Mouse (Mus musculus): ENCODE data around the gene Ankrd63. TPM values are rescaled to one million over a fixed set of nuclear protein-coding genes. Genes with fewer than 3 reads are reported as not detected.

The Ankrd63 gene
- total and polyA plus RNA-seq, 3 experiments, result 0.14 to 0.35 (median 0.29) TPM

DNA sequence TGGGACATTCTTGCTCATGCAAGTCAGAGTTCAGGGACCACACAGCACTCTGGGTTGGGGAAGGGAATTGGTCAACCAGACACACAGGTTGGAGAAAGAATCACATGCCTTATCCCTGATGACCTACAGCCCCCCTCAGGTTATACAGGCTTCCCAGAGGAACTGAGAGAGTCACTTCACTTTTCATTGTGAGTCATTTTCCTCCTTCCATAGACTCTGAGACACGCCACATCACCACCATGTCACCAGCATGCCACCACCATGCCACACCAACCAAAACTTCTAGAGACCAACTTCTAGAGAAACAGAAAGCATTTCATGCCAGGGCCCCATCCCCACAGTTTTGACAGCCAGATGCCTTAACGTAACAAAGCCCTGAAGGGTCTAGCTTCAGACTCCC, 23.1 kb upstream of the Ankrd63 start:
- DNase-seq, result peak; percentile 7

DNA sequence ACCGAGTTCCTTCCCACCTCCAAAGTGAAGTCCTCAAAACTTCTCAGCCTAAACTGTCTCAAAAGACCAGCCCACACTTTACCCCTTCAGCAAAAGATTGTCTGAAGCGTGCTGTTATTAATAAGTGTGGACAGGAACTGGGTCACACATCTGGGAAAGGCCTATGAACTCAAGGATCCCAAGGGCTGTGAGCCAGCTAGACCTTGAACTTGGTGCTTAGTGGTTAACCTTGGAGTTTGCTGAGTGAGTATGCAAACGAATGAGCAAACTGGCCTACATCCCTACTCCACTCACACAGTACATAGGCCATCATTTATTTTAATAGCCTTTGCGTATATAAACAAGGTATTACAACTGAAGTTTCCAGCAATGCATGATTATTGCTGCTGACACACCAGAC, 21.7 kb upstream of the Ankrd63 start:
- DNase-seq, result peak; percentile 83

DNA sequence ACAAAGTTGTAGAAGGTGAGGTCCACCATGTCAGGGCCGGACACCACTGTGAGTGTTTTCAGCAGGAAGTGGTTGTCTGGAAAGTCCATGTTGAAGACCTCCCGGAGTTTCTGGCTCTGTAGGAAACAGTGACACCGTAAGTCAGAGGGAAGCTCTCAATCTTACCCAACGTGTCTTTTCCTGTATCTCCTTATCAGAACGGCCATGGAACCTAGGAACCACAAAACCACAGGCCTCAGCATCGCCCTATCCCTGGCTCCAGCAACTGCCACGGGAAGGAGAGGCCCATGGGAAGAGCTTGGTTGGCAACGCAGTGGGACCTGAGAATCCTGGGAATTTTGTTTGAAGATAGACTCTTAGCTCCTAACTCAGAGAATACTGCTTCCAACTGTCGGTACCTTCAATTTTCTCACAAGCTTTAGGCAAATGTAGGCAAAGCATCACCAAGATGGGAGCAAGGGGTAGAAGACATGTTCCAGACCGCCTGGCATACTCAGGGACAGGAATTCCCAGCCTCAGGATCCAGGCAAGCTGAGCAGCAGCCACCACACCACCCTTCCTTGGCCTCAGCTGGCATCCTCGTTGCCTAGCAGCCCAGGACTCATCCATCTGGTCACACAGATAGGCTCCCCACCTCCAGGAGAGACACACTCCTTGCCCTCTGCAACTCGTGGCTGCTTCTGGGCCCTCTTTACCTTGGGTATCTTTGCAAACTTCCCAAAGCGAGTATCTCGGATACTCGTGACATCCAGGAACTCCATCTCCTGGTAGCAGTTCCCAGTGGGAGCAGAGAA, 20.1 kb upstream of the Ankrd63 start:
- DNase-seq, result peak; percentile 3

DNA sequence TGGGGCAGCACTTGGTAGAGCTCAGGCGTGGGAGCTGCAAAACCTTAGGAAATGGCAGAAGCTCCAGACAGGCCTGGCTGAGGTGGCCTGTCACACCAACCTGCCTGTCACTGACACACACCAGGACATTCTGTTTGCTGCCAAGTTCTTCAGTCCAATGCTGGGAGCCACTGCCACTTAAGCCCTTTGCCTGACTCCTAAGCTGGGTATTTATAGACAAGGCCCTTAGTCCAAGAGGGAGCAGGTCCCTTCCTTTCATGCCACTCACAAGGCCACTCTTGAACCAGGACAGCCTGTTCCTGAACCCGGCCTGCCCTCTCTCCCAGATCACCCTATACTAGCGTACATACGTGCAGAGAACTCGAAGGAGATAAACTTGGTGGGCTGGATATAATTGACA, 12.9 kb upstream of the Ankrd63 start:
- peak; percentile 7 for DNase-seq

DNA sequence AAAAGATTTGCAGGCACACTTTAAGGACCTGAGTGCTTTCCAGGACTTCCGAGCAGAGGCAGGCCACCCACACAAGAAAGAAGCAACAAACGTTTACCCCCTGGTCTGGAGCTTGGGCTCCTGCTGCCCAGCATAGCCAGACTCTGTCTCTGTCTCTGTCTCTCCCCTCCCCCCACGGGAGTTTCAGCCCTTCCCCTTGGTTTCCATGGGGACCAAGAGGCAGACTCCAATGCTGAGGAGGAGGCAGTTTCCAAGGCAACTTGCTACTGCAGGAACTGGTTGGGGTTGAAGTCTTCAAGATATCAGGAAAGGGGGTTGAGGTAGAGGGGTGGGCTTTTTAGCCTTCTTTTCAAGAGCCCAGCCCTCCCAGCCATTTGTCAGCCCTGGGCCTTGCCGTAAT, 10.5 kb upstream of the Ankrd63 start:
- no peak for DNase-seq

DNA sequence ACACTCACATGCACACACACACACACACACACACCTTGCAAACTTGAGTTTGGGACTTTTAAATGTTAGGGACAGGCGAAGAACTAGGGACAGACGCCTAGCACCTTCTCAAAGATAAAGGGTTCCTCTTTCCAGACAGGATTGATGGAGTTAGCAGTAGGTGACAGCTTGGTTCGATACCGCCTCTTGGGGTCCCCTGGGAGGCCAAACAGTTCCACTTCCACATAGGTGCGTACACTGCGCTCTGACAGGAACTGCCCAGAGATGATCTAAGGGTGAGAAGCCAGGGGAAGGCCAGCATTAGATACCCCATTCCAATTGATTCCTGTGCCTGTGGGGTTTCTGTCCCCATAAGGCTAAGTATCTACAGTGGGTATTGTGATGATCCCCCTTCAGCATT, 9.9 kb upstream of the Ankrd63 start:
- DNase-seq, result no peak

DNA sequence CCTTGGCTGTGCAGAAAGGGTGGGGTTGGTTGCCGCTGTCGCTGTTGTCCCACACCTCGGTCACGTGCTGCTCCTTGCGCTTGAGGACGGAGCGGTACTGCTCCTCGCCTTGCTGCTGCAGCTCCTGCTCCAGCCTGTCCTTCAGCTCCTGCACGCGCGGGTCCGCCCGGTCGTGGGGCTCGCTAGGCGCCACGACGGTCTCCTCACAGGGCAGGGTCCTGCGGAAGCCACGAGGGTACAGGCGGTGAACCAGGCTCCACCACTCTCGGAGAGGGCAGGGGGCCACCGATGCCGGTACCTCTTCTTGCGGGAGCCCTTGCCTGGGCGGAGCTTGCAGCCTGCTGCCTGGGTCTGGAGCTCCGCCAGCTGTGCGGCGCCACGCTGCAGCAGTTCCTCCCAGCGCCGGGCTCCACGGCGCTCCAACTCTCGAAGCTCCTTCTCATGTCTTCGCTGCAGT, 7.3 kb upstream of the Ankrd63 start:
- peak; percentile 73 for DNase-seq

DNA sequence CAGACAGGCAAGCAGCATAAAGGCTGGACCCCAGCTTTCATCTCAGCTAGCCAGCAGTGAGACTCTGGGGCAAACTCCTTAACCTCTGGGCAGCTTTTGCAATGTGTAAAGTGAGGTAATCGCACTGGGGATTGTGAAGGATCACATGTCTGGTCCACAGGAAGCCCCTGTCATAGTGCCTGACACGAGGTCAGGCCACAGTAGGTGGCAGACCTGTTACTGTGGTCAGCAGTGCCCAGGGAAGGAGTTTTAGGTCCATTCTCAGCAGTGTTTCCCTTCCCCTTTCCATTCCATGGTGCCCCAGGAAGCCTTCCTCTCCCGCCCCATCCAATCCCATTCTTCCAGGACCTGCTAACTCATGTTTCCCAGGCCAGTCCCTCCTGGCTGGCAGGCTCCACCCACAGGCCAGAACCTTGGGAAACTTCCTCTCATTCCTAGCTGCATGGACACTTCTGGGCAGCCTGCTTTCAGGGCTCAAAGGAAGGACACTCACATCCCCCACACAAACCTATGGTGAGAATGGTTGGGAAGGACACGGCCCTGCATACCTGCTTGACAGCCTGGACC, 6.0 kb upstream of the Ankrd63 start:
- DNase-seq, result peak; percentile 28

DNA sequence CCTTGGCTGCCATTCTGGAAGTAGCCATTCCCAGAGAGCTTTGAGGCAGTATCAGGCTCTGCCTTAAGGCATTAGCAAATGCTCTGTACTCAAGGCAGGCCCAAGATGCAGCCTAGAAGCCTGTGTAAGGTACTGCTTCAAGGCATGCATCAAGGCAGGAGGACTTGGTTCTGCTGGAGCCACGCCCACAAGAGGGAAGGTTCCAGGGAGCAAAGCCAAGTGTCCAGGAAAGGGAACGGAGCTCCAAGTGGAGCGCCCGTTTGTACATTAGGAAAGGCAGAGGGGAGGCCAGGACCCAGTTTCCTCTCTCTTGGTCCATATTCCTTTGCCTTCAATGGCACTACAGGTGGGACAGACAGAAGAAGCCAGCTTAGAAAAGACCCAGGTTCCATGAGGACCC, 4.7 kb upstream of the Ankrd63 start:
- no peak for DNase-seq

DNA sequence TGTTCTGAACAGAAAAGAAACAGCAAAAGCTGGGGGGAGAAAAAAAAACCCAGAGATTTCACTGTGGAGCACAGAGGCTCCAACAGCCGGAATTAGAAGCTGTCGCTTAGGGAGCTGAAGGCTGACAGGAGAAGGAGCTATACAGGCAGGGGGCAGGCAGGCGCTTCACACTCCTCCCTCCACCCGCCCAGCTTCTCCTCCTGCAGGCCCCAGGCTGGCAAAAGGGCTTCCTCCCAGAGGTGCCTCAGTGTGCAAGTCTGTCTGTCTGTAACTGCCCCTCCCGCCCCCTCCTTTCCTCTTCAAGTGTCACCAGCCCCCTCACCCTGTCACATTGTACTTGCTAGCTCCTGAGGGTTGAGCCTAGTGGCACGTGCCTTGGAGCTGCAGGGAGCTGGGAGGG, 2.7 kb upstream of the Ankrd63 start:
- DNase-seq, result no peak

DNA sequence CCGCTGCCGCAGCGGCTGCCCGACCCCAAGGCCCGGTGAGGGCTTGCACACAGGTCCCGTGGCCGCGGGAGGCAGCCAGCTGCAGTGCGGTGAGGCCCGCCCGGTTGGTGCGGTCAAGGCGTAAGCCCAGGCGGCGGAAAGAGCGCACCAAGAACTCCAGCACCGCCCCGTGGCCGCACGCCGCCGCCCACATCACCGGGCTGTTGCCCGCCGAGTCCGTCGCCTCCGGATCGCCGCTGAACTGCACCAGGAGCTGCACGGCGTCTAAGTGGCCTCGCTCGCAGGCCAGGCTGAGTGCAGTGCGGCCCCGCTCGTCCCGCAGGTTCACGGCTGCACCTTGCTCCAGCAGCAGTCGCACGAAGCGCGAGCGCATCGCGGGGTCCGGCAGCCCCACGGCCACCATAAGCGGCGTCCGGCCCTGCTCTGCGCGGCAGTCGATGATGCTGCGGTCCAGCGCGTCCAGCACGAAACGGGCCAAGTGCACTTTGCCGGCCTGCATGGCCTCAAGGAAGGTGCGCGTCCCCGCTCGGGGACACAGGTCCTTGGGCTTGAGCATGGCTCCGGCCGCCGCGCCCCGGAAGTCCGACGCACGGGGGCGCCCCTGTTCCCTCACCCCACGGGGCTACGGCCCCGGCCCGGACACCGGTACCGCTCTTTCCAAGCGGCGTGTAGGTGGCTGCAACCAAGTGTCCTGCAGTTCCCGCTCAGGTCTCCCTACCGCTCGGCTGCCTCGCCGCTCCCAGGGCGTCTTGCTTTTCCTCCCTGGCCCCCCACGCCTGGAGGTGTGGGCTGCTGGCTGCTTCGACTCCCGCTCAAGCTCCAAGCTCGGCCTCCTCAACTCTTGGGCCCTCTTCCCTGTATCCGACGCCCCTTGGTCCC, 641 bp downstream of the Ankrd63 start:
- peak; percentile 85 for DNase-seq

DNA sequence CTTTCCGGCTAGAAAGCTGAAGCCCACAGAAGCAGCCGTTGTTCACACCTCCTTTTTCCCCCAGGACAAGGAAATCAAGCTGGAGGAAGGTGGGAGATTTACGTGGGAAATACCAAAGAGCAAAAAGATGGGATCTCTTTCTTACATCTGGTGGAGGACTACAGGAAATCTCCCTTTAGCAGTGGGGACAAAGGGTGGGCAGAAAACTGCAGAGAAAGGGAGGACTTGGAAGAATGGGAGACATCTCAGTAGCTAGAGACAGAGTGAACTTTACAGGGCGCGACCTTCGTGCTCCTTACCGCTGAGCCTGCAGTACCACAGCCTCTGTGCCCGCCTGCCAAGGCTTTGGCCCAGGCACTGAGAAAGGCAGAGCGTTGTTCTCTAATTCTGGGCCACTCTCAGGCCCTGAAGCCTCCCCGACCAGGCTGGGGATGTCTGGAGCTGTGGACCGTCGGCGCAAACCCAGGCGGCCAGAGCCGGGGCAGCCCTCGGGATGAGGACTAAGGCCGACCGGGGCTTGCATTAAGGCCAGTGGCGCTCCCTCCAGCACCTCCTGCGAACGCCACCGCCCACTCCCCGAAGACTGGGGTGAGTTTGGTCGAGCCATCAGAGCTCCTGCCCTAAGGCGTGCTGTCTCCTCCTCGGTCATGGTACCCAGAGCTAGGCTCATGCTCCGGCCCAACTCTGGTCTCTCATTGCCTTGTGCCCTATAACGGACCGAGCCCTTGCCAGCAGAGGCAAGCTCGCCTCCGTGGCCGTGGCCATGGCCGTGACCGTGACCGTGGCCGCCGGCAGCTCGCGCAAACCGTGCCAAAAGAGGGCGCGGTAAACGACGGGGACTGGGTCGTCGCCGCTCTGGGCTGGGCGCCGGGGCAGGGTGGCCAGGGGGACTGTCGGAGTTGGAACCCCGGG, 1.5 kb downstream of the Ankrd63 start:
- no peak for DNase-seq

DNA sequence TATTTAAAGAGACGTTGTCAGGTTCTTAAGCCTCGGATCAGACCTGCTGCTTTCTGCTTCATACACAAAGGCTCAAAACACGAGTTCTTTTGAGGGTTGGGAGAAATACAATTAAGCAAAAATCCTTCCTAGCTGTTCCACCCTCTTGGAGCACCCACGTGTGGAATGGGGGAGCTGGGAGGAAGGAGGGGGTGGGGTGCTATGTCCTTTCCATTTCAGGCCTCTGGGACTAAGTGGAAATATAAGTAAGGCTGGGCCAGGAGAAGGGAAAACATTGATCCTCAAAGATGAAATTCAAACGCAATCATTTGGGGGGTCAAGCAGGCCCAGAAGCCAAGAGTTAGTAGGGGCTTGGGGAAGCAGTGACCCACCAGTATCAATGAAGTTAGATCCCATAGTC, 2.6 kb downstream of the Ankrd63 start:
- DNase-seq, result no peak

DNA sequence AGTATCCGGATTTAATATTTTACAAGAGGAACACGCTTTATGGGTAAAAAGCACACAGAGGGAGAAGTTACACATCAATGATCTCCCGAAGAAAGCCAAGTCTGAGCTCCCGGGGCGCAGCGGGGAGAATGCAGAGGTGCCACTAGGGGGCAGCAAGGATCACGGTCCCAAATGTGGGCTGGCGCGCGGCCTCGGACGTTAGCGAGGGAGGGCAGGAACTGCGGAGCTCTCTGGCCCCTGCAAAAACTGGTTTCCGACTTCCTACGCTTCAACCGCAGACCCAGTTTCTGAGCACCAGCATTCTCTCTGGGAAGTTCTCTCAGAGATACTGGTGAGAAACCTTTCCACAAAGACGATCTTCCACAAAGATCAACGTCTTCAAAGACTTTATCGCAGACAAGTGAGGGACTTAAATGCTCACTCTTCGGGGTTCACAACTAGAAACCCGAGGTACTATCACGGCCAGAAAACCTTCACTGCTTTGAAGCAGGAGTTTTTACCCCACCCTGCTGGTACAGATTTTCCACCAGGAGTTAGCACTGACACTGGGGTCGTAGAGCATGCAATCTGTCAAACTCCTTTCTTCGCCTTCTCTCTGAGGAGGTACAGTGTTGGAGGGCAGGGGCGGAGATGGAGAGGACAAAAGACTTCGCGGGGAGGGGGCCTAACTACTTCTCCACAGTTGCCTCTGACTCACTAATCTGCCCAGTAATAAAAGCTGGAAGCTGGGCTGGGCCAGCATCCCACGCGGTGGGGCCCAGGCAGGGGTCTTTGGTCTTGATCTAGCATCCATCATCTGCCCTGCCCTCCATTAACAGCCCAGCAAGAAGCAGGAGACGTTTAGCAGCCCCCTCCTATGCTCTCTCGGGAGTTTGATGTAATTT, 3.3 kb downstream of the Ankrd63 start:
- DNase-seq, result peak; percentile 89

DNA sequence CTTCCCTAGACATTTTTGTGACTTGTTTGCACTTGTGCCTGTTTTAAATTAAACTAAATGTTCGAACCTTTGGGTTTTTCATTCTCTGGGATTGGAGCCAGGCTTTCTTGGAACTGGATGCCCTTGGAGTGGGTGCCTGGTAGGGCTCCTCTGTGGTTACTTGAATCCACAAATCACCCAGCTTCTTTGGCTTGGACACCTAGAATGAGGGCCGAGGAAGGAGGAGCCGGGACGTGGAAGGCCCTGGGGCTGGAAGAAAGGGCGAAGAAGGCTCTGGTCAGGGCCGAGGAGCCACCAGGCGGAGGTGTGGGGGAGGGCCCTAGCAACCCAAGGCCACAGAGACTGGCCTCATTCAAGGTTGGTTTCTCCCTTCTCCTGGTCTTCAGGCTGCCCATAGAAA, 5.8 kb downstream of the Ankrd63 start:
- peak; percentile 74 for DNase-seq

DNA sequence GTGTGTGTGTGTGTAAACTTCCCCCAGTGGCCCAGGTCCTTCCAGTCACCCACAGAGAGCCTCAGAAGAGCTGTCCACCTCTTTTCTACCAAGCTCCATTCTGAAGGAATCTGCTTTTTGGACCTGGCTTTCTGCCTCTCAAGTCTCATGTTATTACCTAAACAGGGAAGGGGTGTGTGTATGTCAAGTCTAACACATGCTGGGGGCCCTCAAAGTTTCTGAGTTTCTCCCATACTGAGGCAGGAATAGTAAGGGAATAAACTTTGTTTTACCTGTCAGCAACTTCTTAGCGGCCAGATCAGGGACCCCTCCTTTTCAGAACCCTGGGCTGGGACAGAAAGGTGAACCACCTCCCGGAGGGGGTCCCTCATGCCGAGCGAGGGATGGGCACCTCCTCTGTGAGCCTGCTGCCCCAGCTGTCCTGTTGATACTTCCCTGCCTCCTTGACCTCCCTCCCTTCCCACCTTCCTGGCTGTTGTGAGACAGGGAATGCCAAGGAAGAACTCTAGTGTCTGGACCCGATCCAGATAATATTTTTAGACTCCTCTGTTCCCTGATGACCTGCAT, 6.4 kb downstream of the Ankrd63 start:
- peak; percentile 48 for DNase-seq

DNA sequence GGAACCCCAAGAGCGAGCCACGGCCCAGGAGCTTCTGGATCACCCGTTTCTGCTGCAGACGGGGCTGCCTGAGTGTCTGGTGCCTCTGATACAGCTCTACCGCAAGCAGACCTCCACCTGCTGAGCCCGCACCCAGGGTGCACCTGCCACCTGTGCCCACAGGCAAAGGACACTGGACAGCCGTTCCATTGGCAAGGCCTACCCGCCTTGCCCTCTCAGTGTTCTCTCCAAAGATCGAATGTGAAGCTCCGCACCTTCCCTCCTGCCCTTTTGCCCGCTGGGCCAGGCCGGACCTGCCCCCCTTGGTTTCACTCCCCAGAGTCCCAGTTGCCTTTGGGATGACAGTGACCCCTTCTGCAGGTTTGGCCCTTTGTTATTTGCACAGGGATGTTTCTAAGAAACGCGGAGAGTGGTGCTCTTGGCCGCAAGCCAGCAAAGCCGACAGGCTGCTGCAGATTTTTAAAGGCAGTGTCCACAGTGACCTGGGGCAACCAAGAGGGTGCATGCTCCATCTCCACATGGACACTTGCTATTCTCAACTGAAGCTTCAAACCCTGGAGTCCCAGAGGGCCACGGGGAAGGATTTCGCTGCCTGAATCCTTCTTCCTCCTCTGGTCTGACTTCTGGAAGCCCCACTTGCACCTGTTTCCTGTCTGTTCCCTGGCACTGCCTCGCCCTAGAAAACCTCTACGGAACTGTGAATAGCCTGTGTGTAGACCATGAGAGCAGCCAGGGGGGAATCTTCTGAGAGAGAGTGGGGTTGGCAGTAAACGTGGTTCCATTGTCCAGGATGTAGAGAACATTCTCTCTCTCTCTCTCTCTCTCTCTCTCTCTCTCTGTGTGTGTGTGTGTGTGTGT, 7.1 kb downstream of the Ankrd63 start:
- DNase-seq, result peak; percentile 50

DNA sequence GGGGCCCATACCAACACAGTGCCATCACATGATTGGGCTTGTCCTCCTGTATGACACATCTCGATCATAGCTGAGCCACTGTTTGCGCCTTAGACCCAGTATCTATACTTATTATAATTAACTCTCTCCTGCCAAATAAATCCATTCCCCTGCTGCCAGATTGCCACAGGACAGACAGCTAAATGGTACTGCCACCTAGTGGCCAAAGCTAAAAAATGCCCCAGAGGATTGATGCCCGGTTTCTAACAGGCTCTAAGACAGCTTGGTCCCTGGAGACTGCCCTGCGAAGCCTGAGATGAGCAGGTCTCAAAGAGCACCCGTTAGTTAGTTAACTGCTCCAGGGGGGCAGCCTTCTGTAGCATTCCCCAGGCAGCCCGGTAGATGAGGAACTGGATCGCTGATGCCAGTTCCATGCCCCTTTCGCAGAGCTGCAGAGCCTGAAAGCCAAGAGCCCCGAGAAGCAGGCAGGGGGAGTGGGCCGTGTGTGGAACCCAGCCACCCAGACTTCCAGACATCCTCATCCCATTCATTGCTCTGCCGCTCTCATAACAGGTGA, 8.0 kb downstream of the Ankrd63 start:
- DNase-seq, result peak; percentile 64

DNA sequence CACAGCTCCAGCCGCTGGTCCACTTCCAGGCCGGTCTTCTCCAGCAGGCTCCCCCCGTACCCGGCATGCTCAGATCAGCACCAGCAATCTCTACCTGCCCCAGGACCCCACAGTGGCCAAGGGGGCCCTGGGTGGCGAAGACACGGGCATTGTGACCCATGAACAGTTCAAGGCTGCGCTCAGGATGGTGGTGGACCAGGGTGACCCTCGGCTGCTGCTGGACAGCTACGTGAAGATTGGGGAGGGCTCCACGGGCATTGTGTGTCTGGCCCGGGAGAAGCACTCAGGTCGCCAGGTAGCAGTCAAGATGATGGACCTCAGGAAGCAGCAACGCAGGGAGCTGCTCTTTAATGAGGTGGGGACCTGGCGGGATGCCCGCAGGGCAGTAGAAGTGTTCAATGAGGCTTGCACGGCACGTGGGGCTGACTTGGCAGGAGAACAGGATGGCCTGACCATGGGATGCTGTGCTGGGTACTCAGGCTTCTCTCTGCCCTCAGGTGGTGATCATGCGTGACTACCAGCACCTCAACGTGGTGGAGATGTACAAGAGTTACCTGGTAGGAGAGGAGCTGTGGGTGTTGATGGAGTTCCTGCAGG, 10.3 kb downstream of the Ankrd63 start:
- DNase-seq, result no peak

Data from adrenal gland, adult 2 months (tissue).